Mouse (Mus musculus): ENCODE results near the gene Dact1. TPM values are rescaled to one million over a fixed set of nuclear protein-coding genes. Genes with fewer than 3 reads are reported as not detected.

Dact1 gene
- total RNA-seq, 1 experiment from 2014 or later, result 19.3 TPM

DNA sequence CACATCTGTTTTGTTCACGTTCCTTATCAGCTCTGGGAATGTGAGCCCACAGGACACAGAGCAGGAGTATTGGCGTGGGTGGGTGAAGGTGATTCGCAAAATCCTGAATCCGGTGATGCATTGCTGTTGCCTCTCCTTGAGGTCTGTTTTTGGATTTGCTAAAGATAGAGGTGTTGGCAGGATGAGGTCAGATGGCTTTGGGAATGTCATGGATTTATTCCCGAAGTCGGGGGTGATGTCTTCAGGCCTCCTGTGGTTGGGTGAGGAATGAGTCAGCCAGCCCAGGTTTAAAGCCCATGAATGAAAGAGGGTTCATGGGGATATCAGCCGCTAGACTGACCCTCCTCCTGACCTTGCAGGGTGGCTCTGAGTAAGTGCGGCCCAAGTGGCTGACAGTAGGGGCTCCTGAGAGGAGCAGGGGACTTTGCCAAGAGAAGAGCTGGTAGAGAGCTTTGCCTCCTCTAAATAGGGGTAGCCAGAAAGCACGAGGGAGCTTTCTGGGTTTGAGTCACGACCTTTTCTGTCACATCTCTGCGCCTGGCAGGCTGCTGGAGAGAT, 27.4 kb downstream of the Dact1 start:
- DNase-seq, result peak; percentile 35

DNA sequence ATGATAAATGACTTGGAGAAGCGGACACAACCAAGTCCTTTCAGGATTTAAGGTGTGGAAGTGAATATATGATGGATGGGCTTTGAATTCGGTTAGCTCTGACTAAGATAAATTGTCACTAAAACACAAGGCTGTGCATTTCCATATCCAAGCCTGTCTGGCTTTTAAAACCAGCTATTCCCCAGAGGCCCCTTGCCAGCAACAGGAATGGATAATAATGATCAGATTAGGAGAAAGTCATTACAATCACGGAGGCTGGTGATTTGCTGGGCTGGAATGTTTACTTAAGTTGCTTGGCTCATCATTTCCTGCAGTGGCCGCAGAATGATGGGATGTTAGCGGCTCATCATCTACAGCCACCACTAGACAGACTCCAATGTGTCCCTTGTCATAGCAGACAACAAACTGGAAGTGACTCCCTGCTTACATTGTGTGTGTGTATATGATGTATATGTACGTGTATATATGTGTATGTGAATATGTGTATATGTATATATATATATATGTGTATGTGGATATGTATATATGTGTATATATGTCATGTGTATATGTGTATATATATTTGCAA, 28.3 kb downstream of the Dact1 start:
- no peak for DNase-seq

DNA sequence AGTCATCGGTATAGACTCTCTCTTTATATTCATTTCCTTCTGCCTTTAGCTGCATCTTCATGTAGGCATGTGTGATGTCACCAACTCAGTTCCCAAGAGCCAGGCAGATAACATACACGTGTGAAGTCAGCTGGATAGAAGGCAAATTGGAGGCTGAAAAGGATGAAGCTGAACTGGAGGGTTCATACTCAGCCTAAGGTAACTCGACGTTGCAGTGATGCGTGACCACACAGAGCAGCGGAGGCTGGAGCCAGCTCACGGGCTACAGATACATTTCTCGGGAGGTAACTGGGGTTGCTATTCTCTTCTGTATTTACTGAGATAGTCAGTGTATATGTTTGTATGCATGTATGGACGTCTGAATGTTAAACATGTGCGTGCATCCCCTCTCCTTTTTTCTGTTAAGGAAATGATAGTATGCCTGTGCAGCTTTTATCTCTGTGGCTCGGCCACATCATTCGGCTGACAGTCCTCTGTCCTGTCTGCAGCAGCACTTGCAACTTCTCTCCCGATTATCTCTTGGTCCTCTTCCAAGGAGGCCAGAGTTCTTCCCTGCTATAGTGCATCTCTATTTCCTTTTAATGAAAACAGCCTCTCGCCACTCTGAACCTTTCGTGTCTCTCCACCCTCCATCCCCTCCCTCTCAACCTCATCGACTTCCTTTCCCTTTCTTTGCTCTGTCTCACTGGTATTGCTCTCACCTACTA, 29.6 kb downstream of the Dact1 start:
- no peak for DNase-seq

DNA sequence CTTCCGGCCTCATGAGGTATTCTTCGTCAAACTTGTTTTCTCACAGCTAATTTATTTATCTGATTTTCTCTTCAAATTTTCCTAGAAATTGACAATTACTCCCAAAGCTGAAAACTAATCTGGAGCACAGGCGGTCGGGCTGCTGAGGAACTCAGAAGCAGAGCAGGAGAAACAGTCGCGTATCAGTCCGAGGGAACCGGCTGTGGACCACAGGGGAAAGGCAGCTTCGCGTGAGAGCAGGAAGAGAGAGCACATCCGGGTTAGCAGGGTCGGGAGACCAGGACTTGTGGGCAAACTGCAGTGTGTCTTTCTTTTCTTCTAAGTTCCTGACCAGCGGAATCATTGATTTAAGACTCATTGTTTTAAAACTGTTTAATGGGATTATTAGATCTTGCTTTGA, 32.7 kb downstream of the Dact1 start:
- peak; percentile 60 for DNase-seq

DNA sequence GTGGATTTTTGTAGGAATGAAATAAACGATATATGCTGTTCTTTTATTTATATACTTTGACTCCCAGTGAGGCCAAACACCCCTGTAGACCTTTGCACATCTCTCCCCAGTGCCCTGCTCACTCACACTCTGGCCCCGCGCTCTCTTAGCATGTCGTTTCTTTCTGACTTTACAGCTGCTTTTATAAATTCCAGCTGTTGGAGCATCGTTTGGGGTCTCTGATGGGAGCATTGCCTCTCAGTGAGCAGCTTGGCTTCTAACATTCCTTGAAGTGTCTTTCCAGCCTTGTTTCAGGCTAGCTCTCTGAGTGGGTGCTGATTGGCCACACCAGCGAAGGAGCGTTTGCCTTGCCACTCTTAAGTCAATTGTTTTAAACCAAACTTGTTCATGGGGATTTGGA, 35.8 kb downstream of the Dact1 start:
- DNase-seq, result no peak

DNA sequence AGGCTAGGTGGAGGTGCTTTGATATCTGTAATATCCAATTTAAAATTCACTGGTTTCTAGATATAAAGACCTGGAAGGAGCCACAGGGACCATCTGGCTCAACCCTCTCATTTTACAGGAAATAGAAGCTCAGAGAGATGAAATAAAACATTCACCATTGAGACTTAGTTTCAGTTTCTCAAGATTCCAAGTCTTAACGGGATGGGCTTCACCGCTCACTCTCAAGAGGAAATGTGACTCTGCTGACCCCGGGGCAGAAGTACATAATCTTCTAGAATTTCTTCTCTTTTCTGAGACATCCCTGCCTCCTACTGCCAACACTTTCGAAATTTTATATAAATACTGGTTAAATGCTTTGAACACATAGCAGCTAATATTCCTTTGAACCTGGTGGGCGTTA, 36.4 kb downstream of the Dact1 start:
- no peak for DNase-seq

DNA sequence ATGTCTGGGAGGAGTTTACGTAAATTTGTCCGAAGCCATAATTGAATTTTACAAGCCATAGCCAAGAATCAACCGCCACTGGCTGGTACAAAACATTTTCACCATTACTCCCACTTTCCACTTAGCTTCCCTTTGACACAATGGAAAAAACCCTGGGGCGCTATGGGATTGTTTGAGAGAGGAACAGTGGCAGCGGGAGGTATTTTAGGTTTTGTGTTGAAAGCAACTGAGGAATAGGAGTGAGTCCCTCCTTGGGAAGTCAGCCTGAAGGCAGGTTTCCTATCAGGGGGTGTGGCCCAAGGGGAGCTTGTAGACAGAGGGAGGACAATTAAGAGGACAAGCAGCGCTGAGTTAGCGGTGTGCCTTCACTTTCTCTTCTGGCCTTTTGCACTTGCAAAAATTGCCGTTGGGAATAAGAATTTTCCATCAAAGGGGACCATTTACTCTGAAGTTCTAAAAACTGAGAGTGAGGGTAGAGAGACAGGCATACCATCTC, 38.8 kb downstream of the Dact1 start:
- DNase-seq, result no peak

DNA sequence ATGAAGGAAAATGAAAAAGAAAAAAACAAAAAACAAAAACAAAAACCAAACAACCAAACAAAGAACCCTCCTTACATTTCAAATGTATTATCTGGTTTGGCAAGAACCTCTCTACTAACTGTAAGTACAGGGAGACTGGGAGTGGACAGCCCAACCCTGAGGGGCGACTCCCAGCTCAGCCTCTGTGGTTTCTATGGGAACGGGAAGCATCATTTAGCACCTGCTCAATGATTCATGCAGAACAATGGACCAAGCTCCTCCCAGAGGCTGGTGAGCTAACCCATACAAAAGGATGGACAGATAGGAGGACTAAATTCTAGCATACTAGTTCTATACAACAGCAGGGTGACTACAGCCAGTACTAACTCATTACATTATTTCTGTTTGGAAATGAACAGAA, 40.4 kb downstream of the Dact1 start:
- DNase-seq, result no peak

DNA sequence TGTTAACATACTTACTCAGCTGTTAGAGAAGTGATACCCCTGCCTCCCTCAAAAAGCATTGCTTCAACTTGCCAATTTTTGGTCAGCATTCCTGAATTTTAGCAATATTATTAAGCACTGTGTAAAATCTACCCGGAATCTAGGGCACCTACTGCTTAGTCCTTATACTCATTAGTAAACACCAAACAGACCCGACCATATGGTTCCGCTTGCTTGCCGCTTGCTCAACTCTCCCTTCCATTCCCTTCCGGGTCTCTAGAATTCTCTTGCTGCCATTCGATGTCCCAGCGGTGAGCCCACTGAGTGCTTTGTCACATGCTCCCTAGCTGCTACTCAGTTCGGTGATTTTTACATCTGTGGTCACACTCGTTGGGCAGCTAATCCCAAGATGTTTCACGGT, 45.0 kb downstream of the Dact1 start:
- DNase-seq, result no peak

DNA sequence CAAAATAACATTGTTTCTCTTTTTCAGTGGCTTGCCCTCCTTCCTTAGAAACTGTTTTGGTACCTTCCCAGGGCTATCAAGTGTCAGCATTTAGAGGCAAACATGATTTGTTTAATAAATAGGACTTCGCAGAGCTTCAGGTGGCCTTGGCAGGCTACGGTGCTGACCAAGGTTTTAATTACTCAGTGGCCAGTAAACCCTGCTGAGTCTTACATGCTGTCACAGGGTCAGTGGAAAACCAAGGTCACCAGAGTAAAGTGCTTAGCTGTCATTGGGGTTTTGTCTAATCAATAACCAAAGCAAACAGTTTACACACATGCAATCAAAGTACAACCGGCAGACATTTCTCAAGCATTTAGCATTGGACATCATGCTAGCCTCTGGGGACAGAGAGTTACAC, 45.4 kb downstream of the Dact1 start:
- DNase-seq, result peak; percentile 35

DNA sequence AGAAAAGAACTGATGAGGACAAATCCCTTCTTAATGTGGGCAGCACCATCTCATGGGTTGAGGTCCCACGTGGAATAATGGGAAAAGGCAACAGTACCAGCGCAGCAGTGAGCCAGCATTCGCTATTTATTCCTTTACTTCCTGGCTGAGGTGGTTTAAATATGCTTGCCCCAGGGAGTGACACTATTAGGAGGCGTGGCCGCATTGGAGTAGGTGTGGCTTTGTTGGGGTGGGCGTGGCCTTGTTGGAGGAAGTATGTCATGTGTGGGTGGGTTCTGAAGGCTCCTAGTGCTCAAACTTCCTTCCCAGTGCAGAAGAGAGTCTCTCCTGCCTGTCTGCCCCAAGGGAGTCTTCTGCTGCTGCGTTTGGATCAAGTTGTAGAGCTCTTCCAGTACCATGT, 51.9 kb downstream of the Dact1 start:
- no peak for DNase-seq

DNA sequence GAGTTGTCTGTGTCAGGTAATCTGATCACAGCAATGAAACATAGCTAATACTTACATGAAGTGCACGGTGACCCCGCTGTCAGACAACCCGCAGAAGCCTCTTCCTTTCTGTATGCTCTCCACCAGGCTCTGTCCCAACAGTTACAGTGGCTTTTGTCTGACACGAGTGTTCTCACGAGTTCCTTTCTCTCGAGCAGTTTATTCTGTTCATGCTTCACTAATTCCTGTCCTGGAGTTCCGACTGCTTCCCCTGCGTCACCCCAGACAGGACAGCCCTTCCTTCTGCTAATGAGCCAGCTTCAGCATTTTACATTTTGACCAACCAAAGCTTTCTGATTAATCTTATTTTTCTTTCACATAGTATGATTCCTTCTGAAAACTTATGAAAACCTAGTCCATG, 52.7 kb downstream of the Dact1 start:
- DNase-seq, result no peak

DNA sequence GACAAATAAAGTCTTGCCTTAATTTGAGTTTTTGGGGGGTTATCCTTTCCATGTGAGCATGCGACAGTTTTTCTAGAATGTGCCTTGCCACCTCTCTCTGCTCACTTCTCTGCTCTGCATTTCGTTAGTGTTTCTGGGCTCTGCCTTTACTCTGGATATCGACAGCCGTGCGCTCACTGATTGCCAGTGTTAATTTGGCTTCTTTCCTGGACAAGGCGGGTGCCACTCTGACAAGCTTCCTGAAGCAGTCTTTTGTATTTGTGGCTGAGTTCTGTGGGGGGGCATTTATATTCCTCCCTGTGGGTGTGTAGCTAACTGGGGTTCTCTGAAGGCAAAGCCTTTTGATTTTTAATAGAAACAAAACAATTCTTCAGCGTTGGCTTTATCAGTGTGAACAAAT, 54.4 kb downstream of the Dact1 start:
- DNase-seq, result no peak

DNA sequence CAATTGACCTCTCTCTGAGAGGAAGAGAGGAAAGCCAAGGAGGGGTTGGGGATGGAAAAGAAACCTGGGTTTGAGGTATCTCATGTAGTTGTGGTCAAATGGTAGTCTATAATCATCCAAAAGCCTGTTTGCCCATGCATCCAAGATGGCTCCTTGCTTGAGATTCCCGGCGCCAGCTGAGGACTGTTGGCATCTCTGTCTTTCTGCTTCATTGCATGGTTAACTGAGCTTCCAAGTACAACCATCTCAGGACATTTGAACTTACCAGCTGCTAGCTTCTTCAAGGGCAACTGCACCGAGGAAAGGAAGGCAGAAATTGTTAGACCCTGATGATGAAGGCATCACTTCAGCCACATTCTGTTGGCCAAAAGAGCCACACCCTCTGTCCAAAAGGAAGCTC, 54.8 kb downstream of the Dact1 start:
- no peak for DNase-seq

DNA sequence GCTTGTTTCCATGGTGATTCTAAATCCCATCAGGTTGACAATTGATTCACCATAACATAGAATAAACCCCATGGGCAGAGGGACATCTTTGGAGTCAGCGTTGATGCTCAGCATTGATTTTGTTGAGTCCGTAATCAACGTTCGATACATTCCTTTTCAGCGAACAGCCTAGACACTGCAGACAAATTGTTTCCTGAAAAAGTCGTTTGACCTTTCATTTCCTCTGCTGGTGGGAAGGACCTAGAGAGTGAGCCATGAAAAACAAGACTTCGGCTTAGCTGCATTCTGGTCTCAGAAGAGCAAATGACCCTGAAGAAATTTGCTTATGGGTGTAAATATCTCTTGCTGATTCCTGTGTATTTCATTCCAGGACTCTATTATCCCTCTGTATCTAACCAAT, 55.5 kb downstream of the Dact1 start:
- no peak for DNase-seq

DNA sequence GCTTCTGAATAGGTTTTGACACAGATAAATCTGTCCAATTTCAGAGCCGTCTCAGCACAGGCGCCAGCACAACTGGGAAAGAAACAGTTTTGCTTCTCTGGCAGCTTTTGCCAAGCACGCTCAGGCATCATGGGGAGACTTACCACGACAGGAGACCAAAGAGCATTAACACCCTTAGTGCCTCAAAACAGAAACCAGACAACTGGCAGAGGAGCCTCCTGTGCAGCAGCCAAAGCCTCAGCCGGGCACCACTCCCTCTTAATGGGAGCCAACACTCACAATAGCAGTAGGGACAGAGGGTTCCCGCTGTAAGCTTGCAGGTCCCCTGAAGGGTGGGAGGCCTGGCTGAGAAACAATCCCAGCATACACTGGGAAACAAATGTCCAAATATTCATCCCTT, 56.5 kb downstream of the Dact1 start:
- no peak for DNase-seq

DNA sequence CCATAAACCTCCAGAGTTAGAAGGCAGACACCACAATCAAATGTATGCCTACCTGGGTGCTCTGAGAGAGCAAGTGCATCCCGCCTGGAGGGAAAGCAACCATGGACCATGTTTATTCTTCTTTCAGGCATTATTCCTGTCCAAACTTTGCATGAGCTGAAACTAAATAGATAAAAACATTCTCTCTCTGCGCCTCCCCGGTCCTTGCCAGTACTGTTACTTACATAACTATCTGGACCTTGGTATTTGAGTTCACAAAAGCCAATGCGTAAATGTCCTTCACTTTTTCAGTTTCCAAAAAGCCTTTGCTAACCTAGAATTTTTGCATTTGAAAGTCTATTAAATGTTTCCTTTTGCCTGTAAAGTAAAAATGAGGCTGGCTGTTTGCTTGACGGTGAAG, 58.9 kb downstream of the Dact1 start:
- no peak for DNase-seq

Other genes with a start within 250 kb of the Dact1 start
- 3.7 and 6.9 TPM in 2 replicates for gene Tomm20l, start 198.5 kb upstream of the Dact1 start, total RNA-seq (2021)
- 68.7 and 72.3 TPM in 2 replicates for gene Timm9, start 173.2 kb upstream of the Dact1 start, total RNA-seq (2021)
- gene 2700049A03Rik, start 173.0 kb upstream of the Dact1 start, total RNA-seq (2021), result 8.7 and 9.1 TPM in 2 replicates